Mouse (Mus musculus): Measurements from ENCODE around the gene Umodl1.

- TF ChIP-seq ZMIZ1 (IDR thresholded peaks at IDR 0.05; ENCODE audit: low read depth, low read length) (no peak), ELF1 (IDR thresholded peaks at IDR 0.05; ENCODE audit: low read depth, low read length) (no peak), CTCF (conservative IDR thresholded peaks at IDR 0.05 in 1 of 2, IDR thresholded peaks at IDR 0.05 in 1 of 2; ENCODE audit: low read depth in 2 of 2, low read length in 2 of 2) (no peak), USF1 (IDR thresholded peaks at IDR 0.05; ENCODE audit: low read depth, low read length) (no peak), ZC3H11A (IDR thresholded peaks at IDR 0.05; ENCODE audit: low read depth, low read length) (no peak), ETS1 (conservative IDR thresholded peaks at IDR 0.05; ENCODE audit: low read depth, low read length) (no peak), NRF1 (IDR thresholded peaks at IDR 0.05; ENCODE audit: low read depth, low read length) (no peak), USF2 (conservative IDR thresholded peaks at IDR 0.05; ENCODE audit: low read depth, low read length) (no peak), JUND (conservative IDR thresholded peaks at IDR 0.05; ENCODE audit: low read depth, low read length) (no peak)
These were observed 73.3 kb downstream of the Umodl1 start for GRCm38 (mm10) chr17:31027723-31028122.

All from CH12.LX (cell line).